Mouse (Mus musculus): ENCODE measurements around the gene Ctsj.

DNA sequence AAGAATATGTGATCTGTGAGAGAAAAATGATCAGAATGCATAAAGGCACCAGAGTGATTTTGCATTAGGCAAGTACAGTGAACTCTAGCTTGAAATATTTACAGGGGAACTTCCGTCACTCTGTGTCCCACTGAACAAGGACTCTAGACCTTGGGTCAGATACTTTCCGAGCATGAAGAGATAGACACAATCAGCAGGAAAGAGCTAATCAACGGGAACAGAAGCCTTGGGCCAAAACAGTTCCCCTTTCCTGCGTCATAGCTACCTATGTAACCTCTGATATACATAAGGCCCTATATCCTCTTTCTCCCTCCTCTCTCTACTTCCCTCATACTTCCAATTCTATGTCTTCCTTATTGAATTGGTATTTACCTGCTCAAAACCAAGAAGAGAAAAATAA, 4.4 kb upstream of the Ctsj start:
- no peak for TF ChIP-seq CTCF (IDR thresholded peaks at IDR 0.05; ENCODE audit: low read depth)
- TF ChIP-seq EP300 (IDR thresholded peaks at IDR 0.05; ENCODE audit: low read depth), result no peak

All from heart, postnatal 0 days (tissue).